Mouse (Mus musculus): ENCODE results near the gene Sst.

Sst gene

GRCm38 (mm10) chr16:23887910-23888579, 2.7 kb downstream of the Sst start:
- no peak for DNase-seq (ENCODE audit: low spot score in 2 of 2)

- no peak for DNase-seq (ENCODE audit: low spot score in 2 of 2)
Observed at GRCm38 (mm10) chr16:23885098-23885497, 5.7 kb downstream of the Sst start.

- no peak for DNase-seq (ENCODE audit: low spot score in 2 of 2)
Observed at GRCm38 (mm10) chr16:23855242-23855641, 35.5 kb downstream of the Sst start.

GRCm38 (mm10) chr16:23849720-23850119, 41.0 kb downstream of the Sst start:
- no peak for DNase-seq (ENCODE audit: low spot score in 2 of 2)

- no peak for DNase-seq (ENCODE audit: low spot score in 2 of 2)
Observed at GRCm38 (mm10) chr16:23849176-23849575, 41.6 kb downstream of the Sst start.

GRCm38 (mm10) chr16:23844622-23845021, 46.1 kb downstream of the Sst start:
- DNase-seq (ENCODE audit: low spot score in 2 of 2) = no peak

GRCm38 (mm10) chr16:23842609-23843008, 48.1 kb downstream of the Sst start:
- DNase-seq (ENCODE audit: low spot score in 2 of 2) = no peak

All from cerebellum, postnatal 4 days (tissue).